Mouse (Mus musculus) cerebellum, adult 11 months (tissue): ENCODE data around the gene Rab42.

Source experiments
- DNase-seq: peaks from one replicate; pipeline ENCODE4 v3.0.0; 2022

Gene Rab42

DNA sequence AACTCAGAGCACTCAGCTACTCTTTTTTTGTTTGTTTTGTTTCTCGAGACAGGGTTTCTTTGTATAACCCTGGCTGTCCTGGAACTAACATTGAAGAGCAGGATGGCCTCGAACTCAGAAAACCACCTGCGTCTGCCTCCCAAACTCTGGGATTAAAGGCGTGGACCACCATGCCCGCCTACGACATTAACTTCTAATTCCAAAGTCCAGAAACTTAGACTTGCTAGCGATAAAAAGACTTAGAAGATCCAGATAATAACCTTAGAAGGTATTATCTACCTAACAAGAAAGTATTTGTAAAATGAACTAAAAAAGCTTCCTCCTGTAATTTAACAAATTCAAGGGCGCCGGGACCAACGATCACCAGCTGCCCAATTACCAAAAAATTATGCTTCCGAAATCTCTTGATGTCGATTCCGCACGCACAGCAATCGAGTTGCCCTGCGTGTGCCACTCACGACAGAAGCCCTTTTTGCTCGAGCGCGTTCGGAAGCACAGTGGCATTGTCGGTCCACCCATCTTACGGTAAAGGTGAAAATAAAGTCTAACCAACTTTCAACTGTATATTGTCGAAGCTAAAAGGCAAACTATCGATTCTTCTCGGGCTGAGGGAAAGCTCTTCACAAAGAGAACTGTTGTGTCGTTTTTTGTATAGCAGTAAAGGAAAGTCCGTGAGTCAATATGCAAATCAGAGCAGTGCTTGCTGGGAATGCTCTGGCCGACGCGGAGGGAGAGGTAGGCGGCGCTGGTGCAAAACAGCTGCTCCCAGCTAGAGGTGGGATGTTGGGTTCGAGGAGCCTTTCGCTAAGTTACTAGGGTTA is 33.2 kb downstream of the Rab42 start:
- DNase-seq: peak; percentile 73

DNA sequence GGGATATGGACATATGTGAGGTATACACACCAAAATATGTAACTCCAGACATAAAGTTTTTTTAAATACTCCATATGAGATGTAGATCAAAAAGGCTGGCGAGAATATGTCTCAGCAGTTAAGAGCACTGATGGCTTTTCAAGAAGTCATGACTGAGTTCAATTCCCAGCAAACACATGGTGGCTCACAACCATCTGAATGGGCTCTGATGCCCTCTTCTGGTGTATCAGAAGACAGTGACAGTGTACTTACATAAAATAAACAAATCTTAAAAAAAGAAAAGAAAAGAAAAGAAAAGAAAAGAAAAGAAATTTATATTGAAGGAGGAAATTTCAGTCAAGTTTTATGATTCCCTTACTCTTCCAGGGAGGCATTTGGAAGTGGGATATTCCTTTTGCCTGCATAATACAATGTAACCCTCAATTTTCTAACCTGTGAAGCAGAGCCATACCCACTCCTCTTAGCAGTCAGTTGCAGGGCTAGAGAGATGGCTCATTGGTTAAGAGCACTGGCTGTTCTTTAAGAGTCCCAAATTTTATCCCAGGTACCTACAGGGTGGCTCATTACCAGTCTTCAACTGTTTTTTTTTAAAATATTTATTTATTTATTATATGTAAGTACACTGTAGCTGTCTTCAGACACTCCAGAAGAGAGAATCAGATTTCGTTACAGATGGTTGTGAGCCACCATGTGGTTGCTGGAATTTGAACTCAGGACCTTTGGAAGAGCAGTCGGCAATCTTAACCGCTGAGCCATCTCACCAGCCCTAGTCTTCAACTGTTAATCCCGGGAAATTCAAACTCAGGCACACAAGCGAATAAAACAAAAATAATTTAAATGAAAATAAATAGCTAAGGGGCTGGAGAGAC is 34.1 kb downstream of the Rab42 start:
- DNase-seq: no peak

DNA sequence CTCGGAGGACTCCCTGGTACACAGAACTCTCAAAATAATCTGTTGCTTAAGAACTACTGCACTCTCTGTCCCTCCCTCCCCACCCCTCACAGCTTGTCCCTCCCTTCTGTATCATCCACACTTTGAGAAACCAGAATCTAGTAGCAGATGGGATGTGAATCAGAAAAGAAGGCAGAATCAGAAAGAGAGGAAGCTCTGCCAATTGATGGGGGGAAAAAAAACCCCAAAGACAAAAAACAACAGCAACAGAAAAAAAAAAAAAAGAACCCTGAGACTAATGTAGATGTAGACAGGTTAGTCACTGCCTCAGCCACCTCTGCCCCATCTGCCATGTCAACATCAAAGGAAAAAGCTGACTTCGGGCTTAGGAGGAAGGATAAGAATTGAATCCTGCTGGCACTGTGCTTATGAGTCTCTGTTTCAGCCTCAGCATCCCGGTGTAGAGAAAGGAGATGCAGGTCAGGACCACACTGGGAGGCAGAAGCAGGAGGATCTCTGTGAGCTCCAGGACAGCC is 36.3 kb downstream of the Rab42 start:
- DNase-seq: no peak

DNA sequence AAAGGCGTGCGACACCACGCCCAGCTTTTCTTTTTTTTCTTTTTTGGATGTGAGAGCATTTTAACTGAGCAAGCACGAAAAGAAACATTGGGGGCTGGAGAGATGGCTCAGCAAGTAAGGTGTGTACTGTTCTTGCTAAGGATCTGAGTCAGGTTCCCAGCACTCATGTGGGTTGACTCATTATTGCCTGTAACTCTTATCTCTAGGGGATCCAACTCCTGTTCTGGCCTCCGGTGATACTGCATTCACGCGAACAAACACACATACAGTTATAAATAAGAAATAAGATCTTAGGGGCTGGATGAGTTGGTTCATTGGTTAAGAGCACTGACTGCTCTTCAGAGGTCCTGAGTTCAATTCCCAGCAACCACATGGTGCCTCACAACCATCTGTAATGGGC is 39.9 kb downstream of the Rab42 start:
- no peak for DNase-seq

DNA sequence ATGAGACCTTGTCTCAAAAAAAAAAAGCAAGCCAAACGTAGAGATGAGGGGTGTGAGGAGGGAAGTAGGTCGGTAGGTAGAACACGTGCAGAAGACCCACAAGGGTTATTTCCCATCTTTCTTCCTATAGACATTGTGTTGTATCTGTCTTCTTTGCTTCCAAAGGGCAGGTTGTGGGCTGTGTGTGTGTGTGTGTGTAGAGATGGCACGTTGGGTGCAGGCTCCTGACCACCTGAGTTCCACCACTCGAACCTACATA is 40.9 kb downstream of the Rab42 start:
- no peak for DNase-seq

DNA sequence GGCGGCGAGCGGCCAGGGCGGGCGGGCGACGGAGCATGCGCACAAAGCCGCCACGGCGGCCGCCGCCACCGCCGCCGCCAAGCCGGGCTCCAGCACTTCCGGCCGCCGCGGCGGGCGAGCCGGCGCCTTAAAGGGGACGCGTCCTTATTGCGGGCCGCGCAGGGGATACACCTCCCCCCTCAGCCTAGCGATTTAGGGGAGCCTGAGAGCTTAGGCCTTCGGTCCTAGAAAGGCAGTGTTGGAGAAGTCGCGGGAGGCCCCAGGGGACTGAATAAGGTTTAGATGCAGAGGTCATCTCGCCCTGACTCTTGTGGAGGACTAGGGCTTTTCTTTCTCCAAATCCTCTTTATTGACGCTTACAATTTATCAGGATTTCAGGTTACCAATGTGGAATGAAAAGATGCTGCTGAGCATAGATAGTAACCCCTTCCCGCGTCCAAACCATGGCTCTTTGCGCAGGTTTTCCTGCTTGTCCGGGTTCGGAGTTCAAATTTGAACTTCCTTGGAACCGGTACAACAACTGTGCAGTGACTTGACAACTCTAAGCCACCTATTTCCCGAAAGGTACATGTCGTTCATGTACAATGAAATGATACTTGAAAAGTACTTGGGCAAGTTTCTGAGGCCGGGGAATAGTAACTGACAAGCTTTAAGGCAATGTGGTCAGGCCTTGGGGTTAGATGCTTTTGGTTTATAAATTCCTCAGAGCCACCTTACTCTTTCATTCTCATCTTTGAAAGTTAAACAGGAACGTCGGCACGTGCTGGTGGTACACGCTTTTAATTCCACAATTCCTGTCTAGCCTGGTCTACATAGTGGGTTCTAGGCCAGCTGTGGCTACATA is 41.4 kb downstream of the Rab42 start, which contains the start of gene Gmeb1:
Gene Gmeb1 (minus strand): TSS at position 89 of the 844 bp plus-strand sequence.
- peak; percentile 77 for DNase-seq

DNA sequence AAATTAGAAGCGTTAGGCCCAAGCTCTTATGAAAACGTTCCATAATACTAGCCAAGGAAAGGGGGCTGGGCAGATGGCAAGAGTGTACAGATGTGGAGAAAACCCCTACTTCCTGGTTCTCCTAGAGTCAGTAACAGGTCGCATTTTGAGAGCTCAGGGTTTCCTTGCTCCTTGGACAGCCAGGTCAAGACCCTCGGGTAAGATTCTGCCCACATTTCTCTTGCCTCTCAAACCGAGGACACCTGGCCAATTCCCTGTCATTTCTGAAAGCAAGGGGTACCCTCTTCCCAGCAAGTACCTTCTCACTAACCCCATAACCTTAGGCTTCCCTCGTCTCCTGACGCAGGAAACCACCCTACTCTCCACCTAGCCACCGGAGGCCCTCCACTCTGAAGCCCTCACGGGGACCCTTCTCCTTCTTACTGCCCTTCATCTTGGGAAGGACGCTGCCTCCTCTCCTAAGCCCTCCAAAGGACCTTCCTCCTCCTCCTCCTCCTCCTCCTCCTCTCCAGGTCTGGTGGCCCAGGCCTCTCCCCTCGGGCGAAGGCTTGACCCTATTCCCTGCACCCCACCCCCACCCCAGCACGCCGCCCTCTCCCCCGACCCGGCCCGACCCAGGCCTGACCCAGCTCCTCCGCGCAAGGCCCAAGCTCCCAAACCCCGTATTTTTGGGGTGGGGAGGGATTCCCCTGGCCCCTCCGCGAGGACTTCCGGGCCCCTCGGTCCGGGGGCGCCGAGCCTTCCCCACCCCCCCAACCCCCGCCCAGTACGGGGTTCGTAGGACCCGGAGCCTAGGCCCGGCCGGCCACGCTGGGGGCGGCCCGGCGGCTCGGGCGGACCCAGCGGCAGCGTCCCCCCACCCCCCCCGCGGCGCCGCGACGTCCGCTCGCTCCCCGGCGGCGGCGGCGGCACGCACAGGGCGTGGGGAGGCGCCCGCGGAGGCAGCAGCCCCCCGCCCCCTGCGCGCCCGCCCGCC is 42.5 kb downstream of the Rab42 start:
- no peak for DNase-seq

DNA sequence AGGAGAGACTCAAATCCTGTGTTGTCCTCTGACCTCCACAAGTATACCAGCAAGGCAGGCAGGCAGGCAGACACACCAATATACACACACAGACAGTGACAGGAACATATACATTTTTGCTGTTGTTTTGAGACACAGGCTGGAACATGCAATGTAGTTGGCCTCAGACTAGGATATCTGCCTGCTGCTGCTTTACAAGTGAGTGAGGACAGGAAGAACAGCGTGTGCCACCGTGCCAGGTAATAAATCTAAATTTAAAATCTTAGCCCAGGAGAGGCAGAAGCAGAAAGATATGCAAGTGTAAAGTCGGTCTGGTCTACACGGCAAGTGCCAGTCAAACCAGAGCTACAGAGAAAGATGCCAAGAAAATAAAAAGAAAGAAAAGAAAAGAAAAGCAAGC is 43.9 kb downstream of the Rab42 start:
- DNase-seq: no peak

DNA sequence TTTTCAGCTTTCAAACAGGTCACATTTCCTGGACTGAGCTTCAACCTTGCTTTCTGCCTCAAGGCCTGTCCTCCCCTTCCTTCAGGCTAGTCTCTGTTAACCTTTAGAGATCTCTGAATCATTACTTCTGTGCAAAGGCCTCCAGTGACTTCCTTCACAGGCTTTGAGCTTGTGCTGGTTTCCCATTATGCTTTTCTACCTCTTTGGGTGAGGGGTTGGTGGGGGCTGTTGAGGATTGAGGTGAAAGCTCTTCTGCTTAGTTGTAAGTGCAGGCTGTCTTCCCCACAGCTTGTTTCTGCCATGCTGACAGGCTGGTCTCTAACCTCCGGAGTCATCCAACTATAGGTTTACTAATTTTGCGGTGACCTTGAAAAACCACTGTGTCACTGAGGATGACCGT is 46.8 kb downstream of the Rab42 start:
- no peak for DNase-seq

DNA sequence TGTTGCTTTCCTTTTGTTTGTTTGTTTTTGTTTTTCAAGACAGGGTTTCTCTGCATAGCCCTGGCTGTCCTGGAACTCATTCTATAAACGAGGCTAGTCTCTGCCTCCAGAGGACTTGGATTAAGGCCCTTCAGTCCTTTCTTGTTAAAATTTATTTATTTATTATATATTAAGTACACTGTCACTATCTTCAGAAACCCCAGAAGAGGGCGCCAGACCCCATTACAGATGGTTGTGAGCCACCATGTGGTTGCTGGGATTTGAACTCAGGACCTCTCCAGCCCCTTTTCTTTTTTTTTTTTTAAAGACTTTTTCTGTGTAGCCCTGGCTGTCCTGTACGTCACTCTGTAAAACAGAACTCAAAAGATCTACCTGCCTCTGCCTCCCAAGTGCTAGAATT is 48.2 kb downstream of the Rab42 start:
- DNase-seq: no peak

DNA sequence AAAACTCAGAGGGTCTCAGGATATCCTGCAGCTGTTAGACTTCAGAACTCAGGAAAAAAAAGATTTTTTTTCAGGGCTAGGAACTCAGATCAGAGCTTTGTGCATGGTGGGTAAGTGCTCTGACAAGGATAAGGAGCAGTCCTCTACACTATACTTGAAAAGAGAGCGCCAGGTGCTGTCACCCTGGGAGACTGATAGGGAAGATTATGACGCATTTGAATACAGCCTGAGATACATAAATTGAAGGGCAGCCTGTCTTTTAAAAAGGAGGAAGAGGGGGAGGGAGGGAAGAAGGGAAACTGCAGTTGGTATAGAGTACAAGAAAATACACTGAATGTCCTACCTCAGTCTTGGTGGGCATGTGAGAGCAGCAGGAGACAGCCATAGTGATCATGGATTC is 49.6 kb downstream of the Rab42 start:
- no peak for DNase-seq

DNA sequence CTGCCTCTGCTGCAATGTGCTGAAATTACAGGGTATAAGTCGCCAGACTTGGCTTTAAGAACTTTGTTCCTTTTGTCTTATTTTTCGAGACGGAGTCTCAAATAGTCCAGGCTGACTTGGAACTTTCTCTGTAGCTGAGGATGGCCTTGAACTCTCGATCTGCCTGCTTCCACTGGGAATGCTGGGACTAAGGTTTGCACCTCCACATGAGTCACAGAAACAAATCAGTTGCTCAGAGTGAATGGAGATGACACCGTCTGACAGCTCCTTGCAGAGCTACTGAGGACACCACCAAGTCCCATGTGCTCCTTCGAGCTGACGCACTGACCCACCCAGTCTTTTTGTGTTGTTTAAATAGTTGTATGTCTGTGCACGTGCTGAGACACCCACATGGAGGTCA is 50.1 kb downstream of the Rab42 start:
- no peak for DNase-seq
